Mouse (Mus musculus) heart, embryonic 12.5 days (tissue): Measurements from ENCODE around the gene Ndufa11. TPM values are rescaled to one million over a fixed set of nuclear protein-coding genes. Genes with fewer than 3 reads are reported as not detected.

Source experiments
- ATAC-seq: fragments of 200-750 bp; cut with Nextera tagmentation; 2 replicates; pipeline ENCODE4 v1.8.0; 2017; ENCODE audit warnings: moderate TSS enrichment, moderate library complexity; ENCODE audit not compliant: insufficient number of reproducible peaks, low FRiP score
- H3K27ac ChIP-seq: fragments of 300-500 bp; sonication (generic); 2 replicates; pipeline ENCODE4 v1.5.1; 2016; ENCODE audit warnings: mild to moderate bottlenecking, moderate library complexity; ENCODE audit not compliant: poor library complexity, severe bottlenecking
- H3K27me3 ChIP-seq: fragments of 300-500 bp; sonication (generic); replicated peaks from 2 replicates; pipeline ENCODE4 v1.6.1; 2016; ENCODE audit warnings: mild to moderate bottlenecking, moderate library complexity
- H3K36me3 ChIP-seq: fragments of 300-500 bp; sonication (generic); 2 replicates; pipeline ENCODE4 v1.6.1; 2016; ENCODE audit warnings: mild to moderate bottlenecking, moderate library complexity
- H3K4me1 ChIP-seq: fragments of 300-500 bp; sonication (generic); replicated peaks from 2 replicates; pipeline ENCODE4 v1.6.1; 2016; ENCODE audit warnings: mild to moderate bottlenecking
- H3K4me2 ChIP-seq: fragments of 300-500 bp; sonication (generic); 2 replicates; pipeline ENCODE4 v1.6.1; 2016; ENCODE audit warnings: mild to moderate bottlenecking, moderate library complexity
- H3K4me3 ChIP-seq: fragments of 300-500 bp; sonication (generic); 2 replicates; pipeline ENCODE4 v1.5.1; 2016; ENCODE audit warnings: mild to moderate bottlenecking
- H3K9ac ChIP-seq: fragments of 300-500 bp; sonication (generic); 2 replicates; pipeline ENCODE4 v1.6.1; 2016; ENCODE audit warnings: mild to moderate bottlenecking, moderate library complexity
- H3K9me3 ChIP-seq: fragments of 300-500 bp; sonication (generic); replicated peaks from 2 replicates; pipeline ENCODE4 v1.6.1; 2016; ENCODE audit warnings: mild to moderate bottlenecking, moderate library complexity
- WGBS: fragments of 180-500 bp; shearing (Covaris S2); methylation state at CpG from one replicate; pipeline ENCODE4 v1.1.7; 2016; 5-methylcytosine and 5-hydroxymethylcytosine counted together
- polyA plus RNA-seq: library from polyadenylated mRNA; unstranded; fragments of >200 nt; fragmentation: Nextera tagmentation; extraction: Ambion mirVana; gene quantifications from 2 replicates; pipeline ENCODE4 v1.2.1, GENCODE M21; 2016

The Ndufa11 gene
- polyA plus RNA-seq, 1 experiment from 2014 or later: 663 TPM

GRCm38 (mm10) chr17:56716655-56717362 lies 758 bp upstream of the Ndufa11 start:
- 2% methylated on average over 55 of the region's 55 CpGs for WGBS
- no peaks in the 10 kb centered on the region for H3K9me3 ChIP-seq
- peak; percentile 89 for ATAC-seq

GRCm38 (mm10) chr17:56722441-56722840 lies 4.9 kb downstream of the Ndufa11 start:
- Histone ChIP-seq H3K4me1 (peaks cover 33% of the 10 kb centered on the region), H3K4me2 (no peak overlapping the region), H3K27me3 (no peaks in the 10 kb centered on the region), H3K9me3 (peaks cover 4% of the 10 kb centered on the region; the same call in 1 of the 2 replicates), H3K4me3 (no peak overlapping the region), H3K9ac (no peak overlapping the region), H3K27ac (no peak overlapping the region), H3K36me3 (peaks cover 49% of the 10 kb centered on the region)
- ATAC-seq: no peak
- WGBS: 83% methylated on average over 5 of the region's 5 CpGs

More at GRCm38 (mm10) chr17:56716655-56717362, 758 bp upstream of the Ndufa11 start:
- H3K4me2 ChIP-seq: peak overlapping the region; percentile 91
- peaks cover 25% of the 10 kb centered on the region for H3K36me3 ChIP-seq
- peak overlapping the region; percentile 94 for H3K4me3 ChIP-seq
- peaks cover 44% of the 10 kb centered on the region for H3K4me1 ChIP-seq
- H3K27ac ChIP-seq: peak overlapping the region; percentile 65
- H3K27me3 ChIP-seq: no peaks in the 10 kb centered on the region
- H3K9ac ChIP-seq: peak overlapping the region; percentile 98

- peaks cover 4% of the 10 kb centered on the region; the same call in 1 of the 2 replicates for H3K9me3 ChIP-seq
- H3K4me2 ChIP-seq: no peak overlapping the region
- H3K36me3 ChIP-seq: peaks cover 49% of the 10 kb centered on the region
- H3K4me3 ChIP-seq: no peak overlapping the region
- 82% methylated on average over 11 of the region's 11 CpGs for WGBS
- peaks cover 40% of the 10 kb centered on the region for H3K4me1 ChIP-seq
- H3K27ac ChIP-seq: no peak overlapping the region
- no peak for ATAC-seq
- H3K9ac ChIP-seq: no peak overlapping the region
- no peaks in the 10 kb centered on the region for H3K27me3 ChIP-seq
Measured at GRCm38 (mm10) chr17:56723419-56724161, 6.0 kb downstream of the Ndufa11 start.

GRCm38 (mm10) chr17:56727029-56727649 lies 9.6 kb downstream of the Ndufa11 start:
- peaks cover 4% of the 10 kb centered on the region; the same call in 1 of the 2 replicates for H3K9me3 ChIP-seq
- no peak for ATAC-seq
- peaks cover 26% of the 10 kb centered on the region for H3K4me1 ChIP-seq
- WGBS: 13% methylated on average over 7 of the region's 7 CpGs
- H3K27ac ChIP-seq: no peak overlapping the region
- H3K4me2 ChIP-seq: peak overlapping the region; percentile 47; the same call in 1 of the 2 replicates
- H3K9ac ChIP-seq: 0 out of 2 replicates have a peak overlapping the region, but pooled peaks have one; percentile 5
- peaks cover 31% of the 10 kb centered on the region for H3K36me3 ChIP-seq
- no peak overlapping the region for H3K4me3 ChIP-seq
- H3K27me3 ChIP-seq: peaks cover 16% of the 10 kb centered on the region; the same call in 1 of the 2 replicates

GRCm38 (mm10) chr17:56727659-56728058 lies 10.1 kb downstream of the Ndufa11 start:
- Histone ChIP-seq H3K36me3 (peaks cover 26% of the 10 kb centered on the region), H3K4me1 (peaks cover 26% of the 10 kb centered on the region), H3K4me3 (no peak overlapping the region), H3K9ac (0 out of 2 replicates have a peak overlapping the region, but pooled peaks have one; percentile 5), H3K9me3 (peaks cover 4% of the 10 kb centered on the region; the same call in 1 of the 2 replicates), H3K27me3 (peaks cover 16% of the 10 kb centered on the region; the same call in 1 of the 2 replicates), H3K27ac (no peak overlapping the region), H3K4me2 (peak overlapping the region; percentile 47)
- WGBS: 9% methylated on average over 12 of the region's 12 CpGs
- ATAC-seq: no peak

- Histone ChIP-seq H3K9me3 (peaks cover 4% of the 10 kb centered on the region; the same call in 1 of the 2 replicates), H3K4me1 (peaks cover 25% of the 10 kb centered on the region), H3K9ac (no peak overlapping the region), H3K27me3 (peaks cover 18% of the 10 kb centered on the region), H3K4me2 (peak overlapping the region; percentile 47), H3K27ac (no peak overlapping the region), H3K4me3 (no peak overlapping the region), H3K36me3 (peaks cover 21% of the 10 kb centered on the region)
- peak; percentile 47; the same call in 1 of the 2 replicates for ATAC-seq
- 10% methylated on average over 12 of the region's 12 CpGs for WGBS
Measured at GRCm38 (mm10) chr17:56728117-56728516, 10.6 kb downstream of the Ndufa11 start.

GRCm38 (mm10) chr17:56729151-56729550 lies 11.6 kb downstream of the Ndufa11 start:
- Histone ChIP-seq H3K4me3 (no peak overlapping the region), H3K36me3 (peaks cover 11% of the 10 kb centered on the region), H3K4me1 (peaks cover 21% of the 10 kb centered on the region), H3K27ac (no peak overlapping the region), H3K27me3 (peaks cover 27% of the 10 kb centered on the region), H3K9me3 (peaks cover 4% of the 10 kb centered on the region; the same call in 1 of the 2 replicates), H3K9ac (no peak overlapping the region), H3K4me2 (no peak overlapping the region)
- 48% methylated on average over 6 of the region's 6 CpGs for WGBS
- ATAC-seq: no peak

- no peak for ATAC-seq
- 54% methylated on average over 2 of the region's 2 CpGs for WGBS
- no peak overlapping the region for H3K27ac ChIP-seq
- H3K27me3 ChIP-seq: peaks cover 32% of the 10 kb centered on the region
- H3K9me3 ChIP-seq: peaks cover 4% of the 10 kb centered on the region; the same call in 1 of the 2 replicates
- H3K36me3 ChIP-seq: peaks cover 7% of the 10 kb centered on the region; the same call in 1 of the 2 replicates
- H3K4me1 ChIP-seq: peaks cover 21% of the 10 kb centered on the region
- H3K4me3 ChIP-seq: no peak overlapping the region
- H3K9ac ChIP-seq: no peak overlapping the region
- no peak overlapping the region for H3K4me2 ChIP-seq
Measured at GRCm38 (mm10) chr17:56729656-56730055, 12.1 kb downstream of the Ndufa11 start.

GRCm38 (mm10) chr17:56736534-56736933 lies 19.0 kb downstream of the Ndufa11 start:
- no peak for ATAC-seq
- Histone ChIP-seq H3K9me3 (peaks cover 4% of the 10 kb centered on the region), H3K4me2 (no peak overlapping the region), H3K4me3 (no peak overlapping the region), H3K27me3 (peaks cover 41% of the 10 kb centered on the region), H3K36me3 (no peaks in the 10 kb centered on the region), H3K4me1 (peaks cover 13% of the 10 kb centered on the region), H3K9ac (no peak overlapping the region), H3K27ac (no peak overlapping the region)
- WGBS: 29% methylated on average over 8 of the region's 8 CpGs

GRCm38 (mm10) chr17:56738221-56738620 lies 20.7 kb downstream of the Ndufa11 start:
- Histone ChIP-seq H3K9ac (no peak overlapping the region), H3K36me3 (no peaks in the 10 kb centered on the region), H3K27me3 (peaks cover 32% of the 10 kb centered on the region), H3K4me1 (peaks cover 13% of the 10 kb centered on the region), H3K4me2 (no peak overlapping the region), H3K4me3 (no peak overlapping the region), H3K27ac (no peak overlapping the region), H3K9me3 (peaks cover 4% of the 10 kb centered on the region)
- ATAC-seq: no peak
- 75% methylated on average over 10 of the region's 10 CpGs for WGBS
